Mouse (Mus musculus) kidney, adult 9 months (tissue): ENCODE results near the gene Axin1.
"Not testable (repeated sequence)": the region's sequence is repeated elsewhere in the genome, so short reads cannot be mapped to it uniquely, and the experiment has no call there.

Experiments used
- DNase-seq: peaks from one replicate; pipeline ENCODE4 v3.0.0; 2022

The Axin1 gene

GRCm38 (mm10) chr17:26122431-26123140 lies 15.9 kb upstream of the Axin1 start:
- no peak for DNase-seq

- peak; percentile 94 for DNase-seq
These were observed 15.2 kb upstream of the Axin1 start, which contains the start of gene Mrpl28 for GRCm38 (mm10) chr17:26123267-26123684. Mrpl28 (plus strand) TSS chr17:26123500.

GRCm38 (mm10) chr17:26124560-26124959 lies 13.9 kb upstream of the Axin1 start:
- DNase-seq: no peak

- no peak for DNase-seq
These were observed 13.3 kb upstream of the Axin1 start for GRCm38 (mm10) chr17:26125226-26125625.

GRCm38 (mm10) chr17:26131062-26131732 lies 7.3 kb upstream of the Axin1 start:
- no peak for DNase-seq

GRCm38 (mm10) chr17:26131856-26132853 lies 6.3 kb upstream of the Axin1 start:
- DNase-seq: no peak

GRCm38 (mm10) chr17:26137106-26137750 lies 1.3 kb upstream of the Axin1 start:
- DNase-seq: no peak

- no peak for DNase-seq
These were observed 747 bp upstream of the Axin1 start for GRCm38 (mm10) chr17:26137751-26138130.

GRCm38 (mm10) chr17:26138901-26139381 lies 453 bp downstream of the Axin1 start:
- no peak for DNase-seq

GRCm38 (mm10) chr17:26142796-26143195 lies 4.3 kb downstream of the Axin1 start:
- no peak for DNase-seq

GRCm38 (mm10) chr17:26143386-26143785 lies 4.9 kb downstream of the Axin1 start:
- DNase-seq: no peak

- no peak for DNase-seq
These were observed 10.6 kb downstream of the Axin1 start for GRCm38 (mm10) chr17:26149056-26149455.

- DNase-seq: no peak
These were observed 13.6 kb downstream of the Axin1 start for GRCm38 (mm10) chr17:26151886-26152630.

GRCm38 (mm10) chr17:26162736-26163135 lies 24.2 kb downstream of the Axin1 start:
- no peak for DNase-seq

GRCm38 (mm10) chr17:26168039-26168438 lies 29.6 kb downstream of the Axin1 start:
- DNase-seq: no peak

GRCm38 (mm10) chr17:26175248-26175647 lies 36.8 kb downstream of the Axin1 start:
- DNase-seq: not testable (repeated sequence)

GRCm38 (mm10) chr17:26178611-26179010 lies 40.1 kb downstream of the Axin1 start:
- DNase-seq: no peak

- no peak for DNase-seq
These were observed 42.7 kb downstream of the Axin1 start for GRCm38 (mm10) chr17:26181179-26181578.

GRCm38 (mm10) chr17:26187592-26187991 lies 49.1 kb downstream of the Axin1 start:
- DNase-seq: no peak

- peak; percentile 47 for DNase-seq
These were observed 49.8 kb downstream of the Axin1 start for GRCm38 (mm10) chr17:26188091-26188805.

- not testable (repeated sequence) for DNase-seq
These were observed 53.0 kb downstream of the Axin1 start for GRCm38 (mm10) chr17:26191486-26191885.
